Mouse (Mus musculus): Measurements from ENCODE around the gene Cst10.

DNA sequence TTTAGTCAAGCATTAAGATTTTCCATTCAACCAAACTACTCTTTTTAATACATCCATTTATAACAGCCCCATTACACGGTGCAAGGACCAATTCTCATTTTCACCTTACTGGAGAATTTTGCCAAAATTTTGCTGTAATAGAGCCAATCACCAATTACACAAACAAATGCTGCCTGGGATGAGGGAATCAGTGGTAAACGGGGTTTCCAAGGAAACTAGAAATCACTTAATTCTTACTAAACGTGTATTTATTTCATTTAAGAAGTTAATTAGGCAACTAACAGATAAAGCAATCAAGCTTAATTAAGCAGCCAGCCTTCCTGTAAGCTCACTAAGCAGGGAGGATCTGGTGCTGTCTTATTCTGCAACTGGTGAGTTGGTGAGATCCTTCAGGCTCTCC lies 11.9 kb upstream of the Cst10 start:
- TF ChIP-seq EP300 (IDR thresholded peaks at IDR 0.05; ENCODE audit: low read depth) = no peak
- no peak for TF ChIP-seq CTCF (IDR thresholded peaks at IDR 0.05; ENCODE audit: low read depth)
